Mouse (Mus musculus) adrenal gland, postnatal 4 days (tissue): ENCODE measurements around the gene Brd7. TPM values are rescaled to one million over a fixed set of nuclear protein-coding genes. Genes with fewer than 3 reads are reported as not detected.

ENCODE experiments used
- DNase-seq, 2 experiments: peaks; one replicate each; pipeline ENCODE4 v3.0.0; 2021 to 2022; ENCODE audit warnings: low spot score in 2 of 2, mixed read lengths in 2 of 2
- total RNA-seq, 2 experiments: library from RNA; stranded (reverse); gene quantifications; 2 replicates each; pipeline ENCODE4 v1.2.3; 2021

Gene Brd7
- total RNA-seq, 2 experiments from 2014 or later: 82.9 to 93.5 TPM

GRCm38 (mm10) chr8:88285469-88286356 lies 76.3 kb downstream of the Brd7 start:
- no peak for DNase-seq

GRCm38 (mm10) chr8:88284738-88285137 lies 77.3 kb downstream of the Brd7 start:
- DNase-seq: no peak

- no peak for DNase-seq
Measured at GRCm38 (mm10) chr8:88283243-88284115, 78.5 kb downstream of the Brd7 start.

GRCm38 (mm10) chr8:88282684-88283083 lies 79.3 kb downstream of the Brd7 start:
- peak in 1 of 2 experiments; percentile 35 for DNase-seq

Other genes starting within 250 kb of the Brd7 start
- 10 to 100 TPM; 38.8 to 41.3 TPM for gene Cnep1r1, start 243.4 kb downstream of the Brd7 start, total RNA-seq
- gene Heatr3, start 224.3 kb downstream of the Brd7 start, total RNA-seq: 10 to 100 TPM; 31.2 to 31.4 TPM
- gene Tent4b, start 163.0 kb downstream of the Brd7 start, total RNA-seq: 10 to 100 TPM; 36.4 to 38.5 TPM
- gene Adcy7, start 89.8 kb downstream of the Brd7 start, total RNA-seq: 1 to 10 TPM; 6.8 to 8.0 TPM
- 10 to 100 TPM; 47.8 to 54.3 TPM for gene Nkd1, start 159.2 kb upstream of the Brd7 start, total RNA-seq